In genomic region chr7:110626186-110627098, GRCm38 (mm10) we compare ENCODE assay signal across 8 mouse cellular contexts. TPM values are rescaled to one million over a fixed set of nuclear protein-coding genes. Genes with fewer than 3 reads are reported as not detected.
A peak's percentile ranks its signal among the peaks of the same experiment; 100 is the strongest.
DNase-seq lines count a peak whose midpoint lies in the region; ATAC-seq and TF ChIP-seq lines count a peak whose summit lies in the region.

No protein-coding gene starts in this region.

- in situ Hi-C loops in ES-E14 (cut with MboI; ENCODE audit: low sequenced_read_pairs in 2 of 2, unreplicated experiment in 2 of 2): loop anchor here (5.0 to 25.0 kb wide), 5 partner anchors 62 to 464 kb away; no protein-coding TSS in a partner anchor

- peak overlapping the region; percentile 14 to 16; a peak in 2 of 4 replicates for H3K4me3 ChIP-seq in ES-E14 (ENCODE audit: insufficient read depth in 1 of 2, low read depth in 1 of 2, low read length in 2 of 2, poor library complexity in 1 of 2, severe bottlenecking in 1 of 2)
- H3K4me3 ChIP-seq in embryonic facial prominence, embryonic 11.5 days (ENCODE audit: low read depth, low read length): 0 out of 2 replicates have a peak overlapping the region, but pooled peaks have one; percentile 3
- H3K4me3 ChIP-seq in intestine, embryonic 16.5 days (ENCODE audit: low read length): peak overlapping the region; percentile 63
- H3K4me3 ChIP-seq in midbrain, embryonic 10.5 days: peak overlapping the region; percentile 41

- DNase-seq in ES-E14 (ENCODE audit: low read depth, low spot score): no peak
- peak; percentile 23 for DNase-seq in embryonic facial prominence, embryonic 11.5 days (ENCODE audit: low spot score)
- peak; percentile 43 for DNase-seq in midbrain, embryonic 10.5 days (ENCODE audit: low spot score)
- DNase-seq in right cerebral cortex, adult 18-20 months: no peak
- DNase-seq in urinary bladder, adult 18-20 months (ENCODE audit: low spot score in 2 of 2): no peak
- DNase-seq in gastrocnemius, postnatal 25 days: no peak
- DNase-seq in thymus, postnatal 14 days: no peak

- H3K9me3 ChIP-seq in ES-E14 (ENCODE audit: control insufficient read depth, insufficient read depth, low read depth, low read length): no peaks in the 10 kb centered on the region
- H3K9me3 ChIP-seq in embryonic facial prominence, embryonic 11.5 days (replicated peaks; ENCODE audit: control insufficient read depth, low read length): no peaks in the 10 kb centered on the region
- H3K9me3 ChIP-seq in intestine, embryonic 16.5 days (ENCODE audit: control insufficient read depth, low read length): no peaks in the 10 kb centered on the region
- H3K9me3 ChIP-seq in midbrain, embryonic 10.5 days (replicated peaks): no peaks in the 10 kb centered on the region

- H3K36me3 ChIP-seq in ES-E14 (ENCODE audit: control insufficient read depth, insufficient read depth, low read length, poor library complexity, severe bottlenecking): no peaks in the 10 kb centered on the region
- H3K36me3 ChIP-seq in embryonic facial prominence, embryonic 11.5 days (replicated peaks; ENCODE audit: control insufficient read depth, insufficient read depth, low read depth, low read length): no peaks in the 10 kb centered on the region
- H3K36me3 ChIP-seq in intestine, embryonic 16.5 days (ENCODE audit: control insufficient read depth, insufficient read depth, low read length): no peaks in the 10 kb centered on the region
- H3K36me3 ChIP-seq in midbrain, embryonic 10.5 days: no peaks in the 10 kb centered on the region

- H3K9ac ChIP-seq in ES-E14 (ENCODE audit: insufficient read depth, low read depth, low read length, poor library complexity, severe bottlenecking): no peak overlapping the region
- no peak overlapping the region; the same call in 1 of the 2 replicates for H3K9ac ChIP-seq in embryonic facial prominence, embryonic 11.5 days (replicated peaks; ENCODE audit: low read length)
- peak overlapping the region; percentile 45; the same call in 1 of the 2 replicates for H3K9ac ChIP-seq in intestine, embryonic 16.5 days (ENCODE audit: low read depth, low read length)

- H3K4me1 ChIP-seq in ES-E14 (ENCODE audit: control insufficient read depth in 2 of 2, insufficient read depth in 2 of 2, low read length in 2 of 2, poor library complexity in 1 of 2): peaks cover 0 to 13% of the 10 kb centered on the region in 2 experiments; a peak in 2 of 4 replicates
- peaks cover 12% of the 10 kb centered on the region for H3K4me1 ChIP-seq in embryonic facial prominence, embryonic 11.5 days (ENCODE audit: control insufficient read depth, insufficient read depth, low read length)
- peaks cover 34% of the 10 kb centered on the region for H3K4me1 ChIP-seq in intestine, embryonic 16.5 days (ENCODE audit: control insufficient read depth, insufficient read depth, low read length)
- H3K4me1 ChIP-seq in midbrain, embryonic 10.5 days: peaks cover 58% of the 10 kb centered on the region

- no peak overlapping the region for H3K27ac ChIP-seq in ES-E14 (ENCODE audit: insufficient read depth, low read depth, low read length, poor library complexity, severe bottlenecking)
- H3K27ac ChIP-seq in embryonic facial prominence, embryonic 11.5 days (replicated peaks; ENCODE audit: low read depth, low read length): no peak overlapping the region
- H3K27ac ChIP-seq in intestine, embryonic 16.5 days (ENCODE audit: low read length): no peak overlapping the region
- H3K27ac ChIP-seq in midbrain, embryonic 10.5 days (replicated peaks): no peak overlapping the region

- peak overlapping the region; percentile 21 for H3K4me2 ChIP-seq in embryonic facial prominence, embryonic 11.5 days (ENCODE audit: low read depth, low read length)
- peak overlapping the region; percentile 97 for H3K4me2 ChIP-seq in intestine, embryonic 16.5 days (ENCODE audit: low read depth, low read length)

- 3% methylated on average over 28 of the region's 28 CpGs for WGBS in embryonic facial prominence, embryonic 11.5 days
- 12% methylated on average over 28 of the region's 28 CpGs for WGBS in intestine, embryonic 16.5 days
- 7% methylated on average over 28 of the region's 28 CpGs for WGBS in midbrain, embryonic 10.5 days

- no peak for ATAC-seq in embryonic facial prominence, embryonic 11.5 days (replicated peaks; ENCODE audit: insufficient number of reproducible peaks, low FRiP score, low TSS enrichment, low read depth)
- no peak for ATAC-seq in intestine, embryonic 16.5 days

- H3K27me3 ChIP-seq in embryonic facial prominence, embryonic 11.5 days (ENCODE audit: control insufficient read depth, insufficient read depth, low read length): peaks cover 46% of the 10 kb centered on the region
- H3K27me3 ChIP-seq in intestine, embryonic 16.5 days (replicated peaks; ENCODE audit: control insufficient read depth, insufficient read depth, low read length): peaks cover 13% of the 10 kb centered on the region; the same call in 1 of the 2 replicates
- H3K27me3 ChIP-seq in midbrain, embryonic 10.5 days (ENCODE audit: low read depth, poor library complexity, severe bottlenecking): peaks cover 79% of the 10 kb centered on the region

TF ChIP-seq in ES-E14, 5 proteins besides CTCF, POLR2A, EP300 and RAD21:
- TF ChIP-seq MAFK (IDR thresholded peaks at IDR 0.05; ENCODE audit: insufficient read depth, low read depth, low read length) (no peak), ZNF384 (IDR thresholded peaks at IDR 0.05; ENCODE audit: low read depth, low read length) (no peak), ZC3H11A (IDR thresholded peaks at IDR 0.05; ENCODE audit: borderline replicate concordance, low read depth, low read length) (no peak), CHD2 (IDR thresholded peaks at IDR 0.05; ENCODE audit: low read depth, low read length) (no peak), HCFC1 (IDR thresholded peaks at IDR 0.05; ENCODE audit: borderline replicate concordance, insufficient read depth, low read length) (no peak)

RNA-seq across cellular contexts. Expression of gene Adm, which starts 1.0 kb away (rescaled TPM):
- total RNA-seq in ES-E14 (2012; rRNA removed): 4.0 and 6.2 TPM in 2 replicates
- polyA plus RNA-seq in embryonic facial prominence, embryonic 11.5 days (2014; fragmentation: Nextera tagmentation; extraction: Ambion mirVana): 1.5 and 2.0 TPM in 2 replicates
- 5.4 and 5.8 TPM in 2 replicates for polyA plus RNA-seq in intestine, embryonic 16.5 days (2015; fragmentation: Nextera tagmentation; extraction: Ambion mirVana)
- polyA plus RNA-seq in midbrain, embryonic 10.5 days (2016; fragmentation: Nextera tagmentation; extraction: Ambion mirVana): 5.8 and 7.1 TPM in 2 replicates
- total RNA-seq in gastrocnemius, postnatal 25 days (2021): 1 to 10 TPM; 3.1 to 3.4 TPM

RNA-seq across cellular contexts. Expression of gene Sbf2, which starts 11.7 kb away (rescaled TPM):
- 17.4 and 21.6 TPM in 2 replicates for total RNA-seq in ES-E14 (2012; rRNA removed)
- polyA plus RNA-seq in embryonic facial prominence, embryonic 11.5 days (2014; fragmentation: Nextera tagmentation; extraction: Ambion mirVana): 25.2 and 25.4 TPM in 2 replicates
- polyA plus RNA-seq in intestine, embryonic 16.5 days (2015; fragmentation: Nextera tagmentation; extraction: Ambion mirVana): 24.7 and 26.6 TPM in 2 replicates
- polyA plus RNA-seq in midbrain, embryonic 10.5 days (2016; fragmentation: Nextera tagmentation; extraction: Ambion mirVana): 29.8 and 36.7 TPM in 2 replicates
- total RNA-seq in gastrocnemius, postnatal 25 days (2021): 10 to 100 TPM; 11.2 to 12.4 TPM

Comparison
In these comparisons a context has a peak if more than half of its experiments do, and no peak if none do; other contexts are left out.
1. DNase-seq: peak in embryonic facial prominence, embryonic 11.5 days (single experiment) and midbrain, embryonic 10.5 days (single experiment); none in ES-E14 (single experiment), right cerebral cortex, adult 18-20 months (single experiment), urinary bladder, adult 18-20 months (0 of 2), gastrocnemius, postnatal 25 days (single experiment) and thymus, postnatal 14 days (single experiment).
2. H3K4me3 ChIP-seq: peak in every context shown above with its lines; median percentile 63 in intestine, embryonic 16.5 days; 41 in midbrain, embryonic 10.5 days; 15 in ES-E14; 3 in embryonic facial prominence, embryonic 11.5 days.